Mouse (Mus musculus) megakaryocyte, embryonic 14.5 days (primary cell): ENCODE measurements around the gene Zfp955a. TPM values are rescaled to one million over a fixed set of nuclear protein-coding genes. Genes with fewer than 3 reads are reported as not detected.
"Not testable (repeated sequence)": the region's sequence is repeated elsewhere in the genome, so short reads cannot be mapped to it uniquely, and the experiment has no call there.

ENCODE experiments used
- H3K27me3 ChIP-seq: replicated peaks from 2 replicates; pipeline ENCODE3; 2012; ENCODE audit warnings: inconsistent platforms
- H3K36me3 ChIP-seq: replicated peaks from 2 replicates; pipeline ENCODE3; 2012; ENCODE audit warnings: low read length, inconsistent platforms, mixed read lengths
- H3K4me1 ChIP-seq: 2 replicates; pipeline ENCODE4 v1.6.1; 2012; ENCODE audit warnings: inconsistent platforms
- H3K4me3 ChIP-seq: replicated peaks from 2 replicates; pipeline ENCODE3; 2012; ENCODE audit warnings: moderate library complexity, mild to moderate bottlenecking, inconsistent platforms
- H3K9me3 ChIP-seq: 2 replicates; pipeline ENCODE4 v1.6.1; 2012; ENCODE audit warnings: inconsistent platforms
- FLI1 ChIP-seq: IDR thresholded peaks from 2 replicates; pipeline ENCODE4 v1.6.1; 2012; ENCODE audit warnings: low read length, inconsistent platforms, mixed read lengths
- GATA1 ChIP-seq: IDR thresholded peaks from 3 replicates; pipeline ENCODE4 v1.6.1; 2012; ENCODE audit warnings: mixed read lengths, low read length, inconsistent platforms, borderline replicate concordance
- polyA plus RNA-seq: library from polyadenylated mRNA; stranded (reverse); fragments of >175 nt; gene quantifications from 2 replicates; pipeline ENCODE4 v1.2.3, GENCODE M21; 2012; ENCODE audit warnings: low replicate concordance; ENCODE audit not compliant: insufficient read depth

The Zfp955a gene
- 0.12 TPM in 1 of 2 replicates, not detected in the other for polyA plus RNA-seq

GRCm38 (mm10) chr17:33254530-33255318 is at the start of gene Zfp955a:
TSS of gene Zfp955a (minus strand) at chr17:33255145.
- H3K4me1 ChIP-seq, H3K27me3 ChIP-seq, H3K4me3 ChIP-seq, H3K9me3 ChIP-seq, H3K36me3 ChIP-seq: not testable (repeated sequence)

- H3K4me3 ChIP-seq, H3K36me3 ChIP-seq, H3K4me1 ChIP-seq, H3K9me3 ChIP-seq, H3K27me3 ChIP-seq: not testable (repeated sequence)
These were observed 34.9 kb upstream of the Zfp955a start for GRCm38 (mm10) chr17:33289876-33290149.

- not testable (repeated sequence) for H3K36me3 ChIP-seq, H3K4me1 ChIP-seq, H3K9me3 ChIP-seq, H3K4me3 ChIP-seq, H3K27me3 ChIP-seq
These were observed 34.3 kb upstream of the Zfp955a start, which contains the start of gene Zfp955b for GRCm38 (mm10) chr17:33289039-33289875. TSS of gene Zfp955b (plus strand) at chr17:33289544.

DNA sequence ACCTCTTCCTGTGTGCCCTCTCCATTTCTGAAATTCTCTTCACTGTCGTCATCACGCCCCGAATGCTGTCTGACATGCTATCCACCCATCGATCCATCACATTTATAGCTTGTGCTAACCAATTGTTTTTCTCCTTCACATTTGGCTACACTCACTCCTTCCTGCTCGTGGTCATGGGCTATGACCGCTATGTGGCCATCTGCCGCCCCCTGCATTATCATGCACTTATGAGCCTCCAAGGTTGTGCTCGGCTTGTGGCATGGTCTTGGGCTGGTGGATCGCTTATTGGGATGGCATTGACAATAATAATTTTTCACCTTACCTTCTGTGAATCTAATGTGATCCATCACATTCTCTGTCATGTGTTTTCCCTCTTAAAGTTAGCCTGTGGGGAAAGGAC is 14.0 kb upstream of the Zfp955a start:
- no peaks in the 10 kb centered on the region for H3K36me3 ChIP-seq
- peaks cover 4% of the 10 kb centered on the region; the same call in 1 of the 2 replicates for H3K4me1 ChIP-seq
- TF ChIP-seq FLI1 = no peak
- TF ChIP-seq GATA1 = no peak
- peaks cover 19% of the 10 kb centered on the region for H3K27me3 ChIP-seq
- no peak overlapping the region for H3K4me3 ChIP-seq
- peaks cover 5% of the 10 kb centered on the region for H3K9me3 ChIP-seq

DNA sequence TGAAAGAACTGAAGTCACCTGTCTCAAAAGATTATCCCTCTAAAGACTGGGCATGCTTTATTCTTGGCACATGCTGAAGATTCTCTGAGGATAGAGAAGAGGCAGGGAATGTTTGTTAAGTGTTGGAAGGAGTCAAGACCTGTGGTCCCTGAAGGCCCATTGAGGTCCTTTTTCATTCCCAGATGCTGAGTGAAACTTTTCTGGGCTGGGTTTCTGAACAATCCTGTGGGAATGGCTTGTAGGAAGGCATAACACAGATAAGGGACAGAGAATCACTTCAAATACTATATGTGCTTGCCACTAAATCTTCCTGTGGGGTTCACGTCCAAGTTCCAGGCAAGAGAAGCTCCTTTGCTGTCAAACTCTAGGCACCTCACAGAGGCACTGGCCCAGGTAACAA is 9.4 kb upstream of the Zfp955a start, which contains the start of gene Olfr63:
Gene Olfr63 (plus strand): TSS at position 301 of the 400 bp plus-strand sequence.
- Histone ChIP-seq H3K9me3 (no peaks in the 10 kb centered on the region), H3K4me1 (peaks cover 4% of the 10 kb centered on the region; the same call in 1 of the 2 replicates), H3K4me3 (no peak within 1 kb of the TSS), H3K27me3 (peaks cover 17% of the 10 kb centered on the region), H3K36me3 (no peaks in the 10 kb centered on the region)
- no peak for TF ChIP-seq FLI1
- TF ChIP-seq GATA1 = no peak

DNA sequence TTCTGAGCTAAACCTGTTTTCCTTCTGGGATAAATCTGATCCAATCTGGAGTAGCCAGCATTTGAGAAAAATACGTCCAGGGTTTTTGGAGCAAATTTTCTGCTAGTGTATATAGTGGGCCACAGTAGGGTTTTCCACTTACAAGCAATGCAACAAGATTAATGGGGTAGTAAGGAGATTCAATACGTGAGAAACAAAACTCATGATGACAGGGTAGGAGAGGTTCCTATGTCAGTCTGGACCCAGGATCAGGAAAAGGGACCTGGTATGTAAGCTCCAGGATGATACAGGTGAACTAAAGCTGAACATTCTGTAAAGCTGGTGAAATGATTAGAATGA is 343 bp upstream of the Zfp955a start:
- H3K9me3 ChIP-seq, H3K36me3 ChIP-seq, H3K4me3 ChIP-seq, H3K4me1 ChIP-seq, H3K27me3 ChIP-seq: not testable (repeated sequence)

DNA sequence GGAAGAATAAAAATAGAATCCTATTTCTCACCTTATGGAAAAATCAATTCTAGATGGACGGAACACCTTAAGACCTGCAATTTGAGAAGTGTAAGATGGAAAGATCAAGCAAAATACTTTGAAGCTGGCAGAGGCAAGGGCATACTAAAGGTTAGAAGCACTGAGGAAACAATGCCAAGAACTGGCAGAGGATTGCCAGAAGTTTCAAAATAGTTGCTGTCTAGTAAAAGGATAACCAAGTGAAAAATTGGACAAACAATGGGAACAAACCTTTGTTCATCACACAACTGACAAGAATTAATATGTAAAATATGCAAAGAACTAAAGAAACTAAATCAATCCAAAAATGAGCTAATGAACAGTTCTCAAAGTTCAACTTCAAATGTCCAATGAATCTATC is 18.3 kb downstream of the Zfp955a start:
- not testable (repeated sequence) for H3K36me3 ChIP-seq, H3K4me1 ChIP-seq, H3K27me3 ChIP-seq, H3K4me3 ChIP-seq
- peaks cover 20% of the 10 kb centered on the region for H3K9me3 ChIP-seq

GRCm38 (mm10) chr17:33221590-33221989 is 33.4 kb downstream of the Zfp955a start, which contains the start of gene Olfr1564:
TSS of gene Olfr1564 (minus strand) at chr17:33221690.
- Histone ChIP-seq H3K36me3 (no peaks in the 10 kb centered on the region), H3K9me3 (peaks cover 16% of the 10 kb centered on the region), H3K4me3 (no peak within 1 kb of the TSS), H3K27me3 (no peaks in the 10 kb centered on the region), H3K4me1 (no peaks in the 10 kb centered on the region)
- no peak for TF ChIP-seq GATA1
- no peak for TF ChIP-seq FLI1

GRCm38 (mm10) chr17:33191002-33191401 is 63.9 kb downstream of the Zfp955a start, which contains the start of gene Olfr239:
TSS of gene Olfr239 (plus strand) at chr17:33191302.
- not testable (repeated sequence) for H3K36me3 ChIP-seq, H3K9me3 ChIP-seq, H3K4me1 ChIP-seq, H3K4me3 ChIP-seq, H3K27me3 ChIP-seq

Other genes with a start within 250 kb of the Zfp955a start
- 1.4 TPM in 1 of 2 replicates, not detected in the other for gene Zfp763, start 221.7 kb downstream of the Zfp955a start, polyA plus RNA-seq
- not detected in 2 replicates for gene 4921501E09Rik, start 187.1 kb downstream of the Zfp955a start, polyA plus RNA-seq
- not detected in 2 replicates for gene Zfp563, start 165.8 kb downstream of the Zfp955a start, polyA plus RNA-seq
- gene Morc2b, start 115.5 kb downstream of the Zfp955a start, polyA plus RNA-seq = not detected in 2 replicates
- gene Olfr55, start 86.7 kb downstream of the Zfp955a start, polyA plus RNA-seq = 0.87 TPM in 1 of 2 replicates, not detected in the other
- not detected in 2 replicates for gene Olfr239, start 63.8 kb downstream of the Zfp955a start, polyA plus RNA-seq
- gene Olfr1564, start 33.5 kb downstream of the Zfp955a start, polyA plus RNA-seq = not detected in 2 replicates
- not detected in 2 replicates for gene Olfr63, start 9.5 kb upstream of the Zfp955a start, polyA plus RNA-seq
- gene Zfp955b, start 34.4 kb upstream of the Zfp955a start, polyA plus RNA-seq = 0.11 and 0.28 TPM in 2 replicates
- 0.04 TPM in 1 of 2 replicates, not detected in the other for gene Zfp81, start 103.7 kb upstream of the Zfp955a start, polyA plus RNA-seq
- gene Zfp101, start 139.5 kb upstream of the Zfp955a start, polyA plus RNA-seq = 0.06 TPM in 1 of 2 replicates, not detected in the other
- not detected in 2 replicates for gene Actl9, start 177.8 kb upstream of the Zfp955a start, polyA plus RNA-seq